Mouse (Mus musculus) ZHBTc4 (cell line): ENCODE measurements around the gene Fap.

ENCODE experiments used
- DNase-seq: peaks from one replicate; pipeline ENCODE4 v3.0.0-alpha.2; 2011; ENCODE audit warnings: low read depth, low spot score

Gene Fap

GRCm38 (mm10) chr2:62531065-62531464 lies 42.8 kb downstream of the Fap start:
- DNase-seq, result no peak

DNA sequence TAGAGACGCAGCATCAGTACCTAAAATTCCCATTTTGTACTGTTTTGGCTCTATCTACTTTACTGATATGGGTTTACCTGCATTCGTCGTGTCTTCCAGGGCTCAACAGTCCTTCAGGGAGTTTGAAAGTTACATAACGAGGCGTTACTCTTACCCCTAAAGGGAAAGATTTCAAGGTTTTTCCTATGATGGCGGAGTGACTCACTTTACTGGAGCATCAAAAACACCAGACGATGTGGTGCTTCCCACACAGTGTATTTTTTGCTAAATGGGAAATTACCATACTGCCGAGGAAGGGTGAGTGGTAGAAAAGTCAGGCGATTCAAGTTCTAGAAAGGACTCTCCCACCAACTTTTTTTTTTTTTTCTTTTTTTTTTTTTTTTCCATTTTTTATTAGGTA lies 47.5 kb downstream of the Fap start:
- DNase-seq, result no peak

DNA sequence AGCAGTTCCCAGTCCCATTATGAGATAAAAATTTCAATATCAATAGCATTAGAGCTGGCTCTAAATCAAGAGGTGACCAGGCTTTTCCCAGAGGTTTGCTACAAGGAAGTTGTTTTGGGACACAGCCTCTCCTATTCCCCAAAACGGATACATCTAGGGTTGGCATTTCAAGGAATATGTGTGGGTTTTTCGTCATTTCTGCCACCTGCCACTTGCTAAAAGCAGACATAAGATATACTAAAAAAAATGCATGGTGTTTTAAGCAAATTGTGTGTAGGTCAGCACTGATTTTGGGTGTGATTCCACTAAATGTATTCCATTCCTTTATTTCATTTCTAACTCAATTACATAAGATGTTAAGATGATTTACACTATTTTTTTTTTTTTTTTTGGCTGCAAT lies 56.1 kb downstream of the Fap start:
- DNase-seq, result no peak

DNA sequence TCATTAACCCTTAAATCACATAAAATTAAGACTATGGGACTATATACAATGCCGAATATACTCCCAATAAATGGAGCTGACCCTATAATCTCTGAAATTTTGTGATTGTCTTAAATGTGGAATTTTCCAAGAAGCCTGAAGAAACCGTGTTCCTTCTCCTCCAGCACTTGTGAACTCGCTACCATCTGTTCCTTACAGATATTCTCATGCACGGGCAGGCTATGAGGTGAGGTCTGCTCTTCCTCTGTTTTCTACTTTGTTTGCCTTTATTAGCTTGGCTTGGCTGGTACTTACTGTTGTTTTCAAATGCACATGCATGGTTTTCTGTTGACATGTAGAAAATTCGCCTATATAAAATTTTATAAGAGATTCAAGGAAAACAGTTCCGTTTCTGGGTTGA lies 59.4 kb downstream of the Fap start:
- DNase-seq, result no peak

DNA sequence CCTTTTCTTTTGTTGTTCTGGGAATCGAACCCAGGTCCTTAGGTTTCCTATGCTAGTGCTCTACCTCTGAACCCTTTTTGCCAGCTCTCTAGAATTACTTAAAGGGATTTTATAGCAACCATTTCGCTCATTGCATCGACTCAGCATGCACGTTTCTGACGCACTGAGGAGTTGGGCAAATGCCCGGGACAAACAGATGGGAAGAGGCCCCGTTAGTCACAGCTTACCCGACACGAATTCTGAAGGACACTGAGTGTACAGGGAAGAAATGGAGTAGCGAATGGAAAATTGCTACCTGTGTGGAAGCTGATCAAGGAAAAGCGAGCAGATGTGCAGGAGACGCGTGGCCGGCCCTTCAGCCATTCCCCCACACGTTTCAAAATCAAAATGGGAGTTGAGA lies 60.4 kb downstream of the Fap start:
- no peak for DNase-seq

- no peak for DNase-seq
Observed at GRCm38 (mm10) chr2:62507130-62507529, 66.7 kb downstream of the Fap start.

DNA sequence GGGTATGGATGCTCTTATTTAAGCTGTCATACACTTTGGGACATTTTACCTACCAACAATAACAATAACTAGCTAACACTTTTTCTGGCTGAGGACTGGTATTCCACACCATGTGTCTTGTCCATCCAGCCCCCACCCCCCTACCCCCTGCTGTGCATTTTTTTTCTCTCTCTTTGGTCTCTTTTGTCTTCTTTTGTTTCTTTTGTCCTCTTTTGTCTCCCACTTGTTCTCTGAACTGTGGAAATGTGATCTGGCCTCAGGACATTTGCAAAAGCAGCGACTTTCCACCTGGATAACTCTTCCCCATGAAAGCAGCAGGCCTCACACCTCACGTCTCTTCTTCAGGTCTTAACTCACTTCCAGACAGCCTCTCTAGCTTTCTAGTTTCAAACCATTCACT lies 67.4 kb downstream of the Fap start:
- peak; percentile 62 for DNase-seq

DNA sequence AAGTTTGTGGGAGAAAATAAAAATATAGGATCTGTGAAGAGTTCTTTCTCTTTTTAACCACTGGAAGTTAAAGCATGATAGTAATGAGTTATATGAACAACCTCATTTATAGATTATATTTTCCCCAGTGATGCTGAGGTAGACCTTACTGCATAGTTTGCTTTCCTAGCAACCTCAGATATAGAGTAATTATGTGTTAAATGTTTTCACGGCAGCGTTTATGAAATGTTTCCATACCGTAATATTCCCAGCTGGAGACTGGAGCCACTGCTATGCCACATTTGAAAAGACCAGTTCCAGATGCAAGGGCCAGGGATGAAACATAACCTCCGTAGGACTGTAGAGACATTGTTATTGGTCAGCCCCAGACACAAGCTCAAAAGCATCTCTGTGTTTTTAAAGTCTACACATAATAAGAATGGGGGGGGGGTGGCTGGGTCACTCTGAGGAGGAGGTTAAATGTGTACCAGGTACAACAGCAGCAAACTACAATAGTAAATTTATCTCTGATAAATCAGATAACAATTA lies 69.5 kb downstream of the Fap start:
- no peak for DNase-seq

DNA sequence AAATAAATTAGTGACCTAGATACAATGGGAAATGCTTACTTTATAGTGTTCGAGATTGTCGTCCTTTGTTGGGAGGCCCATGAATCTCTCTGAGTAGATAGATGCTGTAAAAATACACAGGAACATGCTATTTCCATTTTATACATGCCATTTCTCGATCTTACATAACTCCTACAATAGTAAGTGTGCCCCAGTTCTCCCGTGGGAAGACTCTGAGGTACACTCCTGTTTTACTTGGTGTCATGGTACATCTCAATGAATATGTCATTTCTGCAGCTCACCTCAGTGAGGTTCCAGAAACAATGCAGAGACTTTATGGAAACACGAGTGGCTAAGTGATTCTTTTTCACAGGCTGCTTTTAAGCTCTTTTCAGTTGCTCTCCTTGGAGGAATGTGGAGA lies 70.5 kb downstream of the Fap start:
- no peak for DNase-seq

DNA sequence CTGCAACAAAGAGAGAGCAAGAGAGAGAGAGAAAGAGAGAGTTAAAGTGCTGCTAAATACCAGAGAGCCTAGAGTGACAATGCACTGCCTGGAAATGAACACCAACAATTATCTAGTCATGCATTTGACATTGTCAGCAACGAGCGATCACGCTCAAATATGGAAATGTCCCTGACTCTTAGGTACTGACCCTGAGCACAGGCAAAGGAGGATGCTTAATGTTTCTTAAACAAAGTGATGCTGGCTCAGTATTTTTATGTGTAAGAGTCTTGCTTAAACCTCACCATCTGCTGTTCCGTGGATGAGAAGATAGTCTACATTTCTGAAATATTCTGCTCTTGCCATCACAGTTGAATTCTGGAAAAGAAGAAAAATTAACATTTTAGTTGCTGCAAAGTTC lies 71.4 kb downstream of the Fap start:
- DNase-seq, result no peak

- no peak for DNase-seq
Observed at GRCm38 (mm10) chr2:62498821-62499220, 75.1 kb downstream of the Fap start.

GRCm38 (mm10) chr2:62498086-62498485 lies 75.8 kb downstream of the Fap start:
- no peak for DNase-seq

DNA sequence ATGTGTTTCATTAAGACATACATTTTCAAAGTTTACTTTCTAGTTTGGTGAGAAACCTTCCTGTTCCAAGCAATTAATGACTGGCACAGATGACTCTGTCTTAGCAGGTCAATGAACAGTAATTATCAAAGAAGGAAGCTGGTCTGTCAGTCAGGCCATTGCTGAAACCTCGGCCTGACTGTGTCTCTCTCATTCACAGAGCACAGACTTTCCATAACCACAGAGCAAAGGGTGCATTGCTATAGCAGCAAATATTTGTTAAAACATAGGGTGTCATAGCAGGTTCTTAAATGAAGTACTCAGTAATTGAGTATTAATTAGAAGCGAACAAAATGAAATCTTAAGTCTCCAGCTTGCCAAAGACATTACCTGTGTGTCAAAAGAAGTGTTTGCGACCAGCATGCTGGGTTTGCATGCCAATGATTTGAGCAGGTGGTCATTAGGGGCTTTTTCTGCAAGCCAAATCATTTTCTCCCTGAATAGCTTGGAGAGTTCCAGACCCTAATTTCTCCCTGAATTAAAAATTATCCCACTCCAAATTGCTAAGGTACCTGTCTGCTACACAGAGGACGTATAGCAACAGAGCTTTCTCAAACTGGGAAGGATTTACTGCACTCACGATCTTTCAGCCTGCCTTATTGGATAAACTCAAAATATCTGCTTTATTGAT lies 76.4 kb downstream of the Fap start:
- no peak for DNase-seq

GRCm38 (mm10) chr2:62495407-62495806 lies 78.5 kb downstream of the Fap start:
- DNase-seq, result no peak

GRCm38 (mm10) chr2:62489832-62490231 lies 84.0 kb downstream of the Fap start:
- DNase-seq, result no peak

- no peak for DNase-seq
Observed at GRCm38 (mm10) chr2:62484906-62485305, 89.0 kb downstream of the Fap start.

- no peak for DNase-seq
Observed at GRCm38 (mm10) chr2:62483550-62483949, 90.3 kb downstream of the Fap start, which contains the start of gene Gcg. Gene Gcg, minus strand, starts transcription at chr2:62483650.

DNA sequence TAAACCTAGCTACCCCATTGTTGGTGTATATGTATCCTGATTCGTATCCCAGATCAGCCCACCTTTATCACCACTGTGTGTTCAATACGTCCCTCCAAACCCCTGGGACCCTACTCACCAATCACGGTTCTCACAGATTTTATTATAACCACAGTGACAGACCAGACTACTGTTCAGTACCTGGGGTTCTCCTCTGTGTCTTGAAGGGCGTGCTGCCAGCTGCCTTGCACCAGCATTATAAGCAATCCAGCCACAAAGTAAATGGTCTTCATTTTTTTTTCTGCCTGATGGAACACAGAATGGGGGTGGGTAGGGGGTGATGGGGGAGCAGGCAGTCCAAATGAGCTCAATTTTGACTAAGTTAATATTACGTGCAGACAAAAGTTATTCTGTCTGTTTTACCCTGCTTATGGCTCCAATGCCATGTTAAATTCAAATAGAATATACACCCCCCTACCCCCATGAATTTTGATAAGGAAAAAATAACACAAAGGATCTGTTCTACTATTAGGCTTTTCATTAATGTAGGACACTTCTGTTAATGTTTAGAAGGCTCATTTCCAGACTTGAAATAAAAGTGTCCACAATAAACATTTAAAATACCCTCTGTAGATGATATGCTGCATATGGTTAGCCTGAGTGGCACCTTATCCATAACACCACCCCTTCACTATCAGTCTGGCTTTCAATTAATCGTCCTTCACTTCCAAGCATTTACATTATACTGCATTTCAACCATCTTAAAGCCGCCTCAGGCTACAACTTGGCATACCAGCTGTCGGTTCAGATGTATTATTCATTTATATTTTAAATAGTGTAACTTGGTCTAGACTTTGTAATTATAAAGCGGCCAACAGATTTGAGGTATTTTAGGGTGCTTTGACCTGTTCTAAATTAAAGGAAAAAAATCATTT lies 93.3 kb downstream of the Fap start:
- DNase-seq, result no peak

GRCm38 (mm10) chr2:62469551-62469950 lies 104.3 kb downstream of the Fap start:
- no peak for DNase-seq

GRCm38 (mm10) chr2:62463287-62463686 lies 110.6 kb downstream of the Fap start:
- no peak for DNase-seq

- no peak for DNase-seq
Observed at GRCm38 (mm10) chr2:62462174-62462573, 111.7 kb downstream of the Fap start.

- no peak for DNase-seq
Observed at GRCm38 (mm10) chr2:62460815-62461450, 112.9 kb downstream of the Fap start.
